Mouse (Mus musculus): ENCODE measurements around the gene Ranbp3l. TPM values are rescaled to one million over a fixed set of nuclear protein-coding genes. Genes with fewer than 3 reads are reported as not detected.

The Ranbp3l gene
- 2.0 TPM for polyA plus RNA-seq (2014; fragmentation: Illumina TruSeq; extraction: RNeasy Lipid Tissue Mini Kit (QIAGEN cat#74804); ENCODE audit: low read depth, low replicate concordance)

GRCm38 (mm10) chr15:8967573-8968228, at the start of gene Ranbp3l:
Ranbp3l (plus strand) TSS chr15:8967949.

DNA sequence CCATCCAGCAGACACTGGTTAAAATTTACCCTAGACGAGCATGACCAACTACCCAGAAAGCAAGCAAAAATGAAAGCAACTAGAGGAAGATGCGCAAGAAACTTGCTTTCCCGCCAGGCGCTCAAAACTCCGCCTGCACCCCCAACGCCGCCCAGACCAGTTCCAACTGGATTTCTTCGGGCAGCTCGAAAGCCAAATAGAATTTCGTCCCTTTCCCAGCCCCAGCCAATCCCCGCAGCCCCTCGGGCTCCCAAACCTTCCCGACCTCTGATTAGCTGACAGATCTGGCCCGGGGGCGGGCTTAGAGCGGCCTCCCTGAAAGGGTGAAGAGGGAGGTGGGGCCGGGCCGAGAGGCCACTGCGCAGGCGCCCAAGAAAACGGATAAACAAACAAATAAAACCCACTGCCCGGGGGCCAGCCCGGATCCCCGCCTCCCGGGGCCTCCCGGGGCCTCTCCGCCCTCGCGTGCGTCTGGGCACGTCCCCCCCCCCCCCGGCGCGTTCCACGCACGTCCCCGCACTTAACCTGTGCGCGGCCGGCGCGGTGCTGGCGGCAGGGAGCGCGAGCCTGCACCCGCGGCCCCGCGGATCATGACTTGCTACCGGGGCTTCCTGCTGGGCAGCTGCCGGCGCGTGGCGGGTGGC, 103.3 kb downstream of the Ranbp3l start, which contains the start of gene Nadk2:
Gene Nadk2 (plus strand): TSS at position 349 of the 644 bp plus-strand sequence.

Other genes starting within 250 kb of the Ranbp3l start
- gene Nadk2, start 103.3 kb downstream of the Ranbp3l start, polyA plus RNA-seq (2014; fragmentation: Illumina TruSeq; extraction: RNeasy Lipid Tissue Mini Kit (QIAGEN cat#74804); ENCODE audit: low read depth, low replicate concordance), result 270 TPM
- 51.7 TPM for gene Lmbrd2, start 172.6 kb downstream of the Ranbp3l start, polyA plus RNA-seq (2014; fragmentation: Illumina TruSeq; extraction: RNeasy Lipid Tissue Mini Kit (QIAGEN cat#74804); ENCODE audit: low read depth, low replicate concordance)
- 1.2 TPM for gene Skp2, start 187.5 kb downstream of the Ranbp3l start, polyA plus RNA-seq (2014; fragmentation: Illumina TruSeq; extraction: RNeasy Lipid Tissue Mini Kit (QIAGEN cat#74804); ENCODE audit: low read depth, low replicate concordance)

All from liver, adult 10 weeks (tissue).